Mouse (Mus musculus) CH12.LX (cell line): ENCODE measurements at regions not wholly inside any gene's neighbourhood (a gene's known extent, or its start where the extent isn't known, plus 50 kb on each side); places are given as distances from the start of the nearest gene placed in this dataset.

Experiments used
- DNase-seq: peaks from one replicate; pipeline ENCODE4 v3.0.0-alpha.2; 2013; ENCODE audit errors: extremely low read depth
- H3K27ac ChIP-seq: 2 replicates; pipeline ENCODE4 v1.5.1; 2012; ENCODE audit warnings: low read depth, mild to moderate bottlenecking, control low read depth, moderate library complexity; ENCODE audit not compliant: insufficient read depth
- H3K27me3 ChIP-seq: replicated peaks from 2 replicates; pipeline ENCODE3; 2012; ENCODE audit warnings: inconsistent platforms
- H3K36me3 ChIP-seq, 2 experiments: replicated peaks in 1 of 2; 2 replicates each; pipeline versions ENCODE3 to v1.6.1; 2012; ENCODE audit warnings: inconsistent platforms in 1 of 2, low read length in 1 of 2, mild to moderate bottlenecking in 1 of 2, mixed read lengths in 1 of 2, moderate library complexity in 1 of 2; ENCODE audit not compliant: control insufficient read depth in 1 of 2, insufficient read depth in 1 of 2
- H3K4me1 ChIP-seq, 2 experiments: 2 replicates each; pipeline ENCODE4 v1.6.1; 2012; ENCODE audit warnings: inconsistent platforms in 1 of 2, moderate library complexity in 1 of 2; ENCODE audit not compliant: insufficient read depth in 2 of 2, control insufficient read depth in 1 of 2
- H3K4me2 ChIP-seq: 2 replicates; pipeline ENCODE4 v1.6.1; 2012; ENCODE audit warnings: low read depth, mild to moderate bottlenecking, control low read depth; ENCODE audit not compliant: poor library complexity, insufficient read depth, severe bottlenecking
- H3K4me3 ChIP-seq, 3 experiments: fragments of 150-350 bp in 1 of 3; sonication (generic) in 1 of 3; replicated peaks in 1 of 3; 2 replicates each; pipeline versions ENCODE3 to v1.5.1; 2011 to 2012; ENCODE audit warnings: low read depth in 2 of 3, low read length in 2 of 3, mild to moderate bottlenecking in 2 of 3, moderate library complexity in 2 of 3, control low read depth in 1 of 3, improper control_type of control experiment in 1 of 3, inconsistent platforms in 1 of 3, mixed read lengths in 1 of 3; ENCODE audit not compliant: poor library complexity in 1 of 3
- H3K79me2 ChIP-seq: replicated peaks from 2 replicates; pipeline ENCODE4 v1.6.1; 2012; ENCODE audit warnings: mild to moderate bottlenecking, moderate library complexity; ENCODE audit not compliant: control insufficient read depth, poor library complexity, insufficient read depth, severe bottlenecking; ENCODE audit errors: extremely low read depth
- H3K9ac ChIP-seq: 2 replicates; pipeline ENCODE4 v1.6.1; 2012; ENCODE audit warnings: low read depth, mild to moderate bottlenecking, control low read depth, moderate library complexity; ENCODE audit not compliant: insufficient read depth
- H3K9me3 ChIP-seq: replicated peaks from 2 replicates; pipeline ENCODE3; 2012; ENCODE audit warnings: low read length, inconsistent platforms, mixed read lengths
- BHLHE40 ChIP-seq: IDR thresholded peaks from 2 replicates; pipeline ENCODE4 v1.6.1; 2011; ENCODE audit warnings: mild to moderate bottlenecking, low read depth, low read length, improper control_type of control experiment
- CHD1 ChIP-seq: IDR thresholded peaks from 2 replicates; pipeline ENCODE4 v1.6.1; 2012; ENCODE audit warnings: low read depth, low read length, improper control_type of control experiment, inconsistent platforms
- E2F4 ChIP-seq: IDR thresholded peaks from 2 replicates; pipeline ENCODE4 v1.6.1; 2011; ENCODE audit warnings: low read depth, low read length, improper control_type of control experiment; ENCODE audit not compliant: insufficient replicate concordance
- ELF1 ChIP-seq: IDR thresholded peaks from 2 replicates; pipeline ENCODE4 v1.6.1; 2014; ENCODE audit warnings: low read depth, mild to moderate bottlenecking, inconsistent platforms, low read length, improper control_type of control experiment
- GABPA ChIP-seq: IDR thresholded peaks from 2 replicates; pipeline ENCODE4 v1.6.1; 2012; ENCODE audit warnings: low read depth, low read length, improper control_type of control experiment, inconsistent platforms; ENCODE audit not compliant: insufficient replicate concordance
- HCFC1 ChIP-seq: IDR thresholded peaks from 2 replicates; pipeline ENCODE4 v1.6.1; 2012; ENCODE audit warnings: low read depth, mild to moderate bottlenecking, inconsistent platforms, low read length, improper control_type of control experiment
- JUND ChIP-seq: conservative IDR thresholded peaks from 2 replicates; pipeline ENCODE4 v1.6.1; 2011; ENCODE audit warnings: low read depth, low read length, improper control_type of control experiment
- KAT2A ChIP-seq: IDR thresholded peaks from 2 replicates; pipeline ENCODE4 v1.6.1; 2012; ENCODE audit warnings: low read length, improper control_type of control experiment, inconsistent platforms; ENCODE audit not compliant: insufficient replicate concordance
- MAX ChIP-seq: IDR thresholded peaks from 2 replicates; pipeline ENCODE4 v1.6.1; 2011; ENCODE audit warnings: low read length, improper control_type of control experiment
- MAZ ChIP-seq: IDR thresholded peaks from 2 replicates; pipeline ENCODE4 v1.6.1; 2012; ENCODE audit warnings: low read depth, mild to moderate bottlenecking, inconsistent platforms, low read length, improper control_type of control experiment, moderate library complexity
- MEF2A ChIP-seq: IDR thresholded peaks from 2 replicates; pipeline ENCODE4 v1.6.1; 2014; ENCODE audit warnings: low read depth, mild to moderate bottlenecking, inconsistent platforms, low read length, improper control_type of control experiment, borderline replicate concordance
- MXI1 ChIP-seq: IDR thresholded peaks from 2 replicates; pipeline ENCODE4 v1.6.1; 2011; ENCODE audit warnings: mild to moderate bottlenecking, low read depth, low read length, improper control_type of control experiment
- NELFE ChIP-seq: IDR thresholded peaks from 2 replicates; pipeline ENCODE4 v1.6.1; 2011; ENCODE audit warnings: low read depth, low read length, improper control_type of control experiment
- NRF1 ChIP-seq: IDR thresholded peaks from 2 replicates; pipeline ENCODE4 v1.6.1; 2014; ENCODE audit warnings: low read depth, mild to moderate bottlenecking, inconsistent platforms, low read length, improper control_type of control experiment, moderate library complexity
- PAX5 ChIP-seq: IDR thresholded peaks from 2 replicates; pipeline ENCODE4 v1.6.1; 2012; ENCODE audit warnings: low read length, inconsistent platforms, mixed read lengths
- POLR2A ChIP-seq: IDR thresholded peaks from 2 replicates; pipeline ENCODE4 v1.6.1; 2011; ENCODE audit warnings: low read depth, mild to moderate bottlenecking, improper control_type of control experiment, low read length
- RCOR1 ChIP-seq: conservative IDR thresholded peaks from 2 replicates; pipeline ENCODE4 v1.6.1; 2012; ENCODE audit warnings: low read depth, mild to moderate bottlenecking, inconsistent platforms, low read length, improper control_type of control experiment
- SMC3 ChIP-seq: IDR thresholded peaks from 2 replicates; pipeline ENCODE4 v1.6.1; 2011; ENCODE audit warnings: low read depth, low read length, improper control_type of control experiment
- TBP ChIP-seq: conservative IDR thresholded peaks from 2 replicates; pipeline ENCODE4 v1.6.1; 2011; ENCODE audit warnings: low read depth, low read length, improper control_type of control experiment
- UBTF ChIP-seq: IDR thresholded peaks from 2 replicates; pipeline ENCODE4 v1.6.1; 2012; ENCODE audit warnings: low read depth, mild to moderate bottlenecking, inconsistent platforms, low read length, improper control_type of control experiment, moderate library complexity
- USF1 ChIP-seq: IDR thresholded peaks from 2 replicates; pipeline ENCODE4 v1.6.1; 2014; ENCODE audit warnings: low read depth, mild to moderate bottlenecking, inconsistent platforms, low read length, improper control_type of control experiment
- USF2 ChIP-seq: conservative IDR thresholded peaks from 2 replicates; pipeline ENCODE4 v1.6.1; 2011; ENCODE audit warnings: low read depth, low read length, improper control_type of control experiment
- ZC3H11A ChIP-seq: IDR thresholded peaks from 2 replicates; pipeline ENCODE4 v1.6.1; 2012; ENCODE audit warnings: low read depth, mild to moderate bottlenecking, inconsistent platforms, low read length, improper control_type of control experiment
- ZNF384 ChIP-seq: IDR thresholded peaks from 2 replicates; pipeline ENCODE4 v1.6.1; 2012; ENCODE audit warnings: low read depth, low read length, improper control_type of control experiment, inconsistent platforms
- dilution Hi-C: fragments of 300-500 bp; cut with MboI; formaldehyde crosslinking; loops from 2 replicates; pipeline ENCODE4 v1.14.3; 2020; ENCODE audit warnings: low sequenced_read_pairs; ENCODE audit not compliant: extremely low pct_unique_long_range_greater_than_20kb, extremely low pct_ligation_motif_present
- in situ Hi-C: fragments of 300-500 bp; cut with MboI; formaldehyde crosslinking; loops from 3 replicates; pipeline ENCODE4 v1.14.3; 2019; ENCODE audit warnings: low sequenced_read_pairs, low pct_ligation_motif_present, low pct_unique_long_range_greater_than_20kb, mixed read lengths

- no peaks in the 10 kb centered on the region for H3K79me2 ChIP-seq
- H3K4me3 ChIP-seq, result no peak overlapping the region
- H3K4me2 ChIP-seq, result no peak overlapping the region
- no peak for DNase-seq
- no peak overlapping the region for H3K27ac ChIP-seq
- H3K27me3 ChIP-seq, result no peaks in the 10 kb centered on the region
- no peaks in the 10 kb centered on the region for H3K4me1 ChIP-seq
- no peak overlapping the region for H3K9ac ChIP-seq
- in situ Hi-C loops (no loop called here), dilution Hi-C loops (no loop called here)
- no peaks in the 10 kb centered on the region for H3K36me3 ChIP-seq
- TF ChIP-seq ZC3H11A (no peak), MEF2A (no peak), PAX5 (no peak), MAX (no peak), USF1 (no peak), UBTF (no peak), MAZ (no peak)
- no peaks in the 10 kb centered on the region for H3K9me3 ChIP-seq
Observed at GRCm38 (mm10) chr2:84079284-84079683, 88.9 kb downstream of the Gm13691 start.

GRCm38 (mm10) chr2:84080228-84080627 lies 89.9 kb downstream of the Gm13691 start:
- in situ Hi-C loops, result no loop called here
- dilution Hi-C loops, result no loop called here
- H3K27me3 ChIP-seq, result no peaks in the 10 kb centered on the region
- TF ChIP-seq NRF1, result no peak
- no peak for TF ChIP-seq KAT2A
- TF ChIP-seq ZNF384, result no peak
- no peak for TF ChIP-seq MXI1
- TF ChIP-seq TBP, result no peak
- no peak for TF ChIP-seq USF2
- no peak for TF ChIP-seq MAX
- no peak for TF ChIP-seq ELF1
- TF ChIP-seq BHLHE40, result no peak
- no peak for TF ChIP-seq USF1
- no peak for TF ChIP-seq HCFC1
- no peak for TF ChIP-seq NELFE
- no peak for TF ChIP-seq RCOR1
- no peak for TF ChIP-seq SMC3
- no peak for TF ChIP-seq CHD1
- TF ChIP-seq PAX5, result no peak
- no peak for TF ChIP-seq E2F4
- no peak for TF ChIP-seq GABPA
- TF ChIP-seq POLR2A, result no peak
- no peak for TF ChIP-seq JUND
- H3K27ac ChIP-seq, result no peak overlapping the region
- H3K4me3 ChIP-seq, result no peak overlapping the region
- H3K79me2 ChIP-seq, result no peaks in the 10 kb centered on the region
- H3K9me3 ChIP-seq, result no peaks in the 10 kb centered on the region
- no peaks in the 10 kb centered on the region for H3K4me1 ChIP-seq
- no peak overlapping the region for H3K4me2 ChIP-seq
- DNase-seq, result no peak
- H3K9ac ChIP-seq, result no peak overlapping the region
- no peaks in the 10 kb centered on the region for H3K36me3 ChIP-seq
